Mouse (Mus musculus) layer of hippocampus, postnatal 10 days (tissue): ENCODE measurements around the gene Sox5. TPM values are rescaled to one million over a fixed set of nuclear protein-coding genes. Genes with fewer than 3 reads are reported as not detected.

Experiments
- DNase-seq, 2 experiments: peaks; one replicate each; pipeline ENCODE4 v3.0.0; 2021; ENCODE audit warnings: low spot score in 2 of 2
- total RNA-seq, 2 experiments: library from RNA; stranded (reverse); gene quantifications; 2 replicates each; pipeline ENCODE4 v1.2.3; 2021

Sox5 gene
- total RNA-seq, 2 experiments from 2014 or later: 57.0 to 61.7 TPM

GRCm38 (mm10) chr6:144584854-144585253 lies 196.9 kb downstream of the Sox5 start:
- no peak for DNase-seq

DNA sequence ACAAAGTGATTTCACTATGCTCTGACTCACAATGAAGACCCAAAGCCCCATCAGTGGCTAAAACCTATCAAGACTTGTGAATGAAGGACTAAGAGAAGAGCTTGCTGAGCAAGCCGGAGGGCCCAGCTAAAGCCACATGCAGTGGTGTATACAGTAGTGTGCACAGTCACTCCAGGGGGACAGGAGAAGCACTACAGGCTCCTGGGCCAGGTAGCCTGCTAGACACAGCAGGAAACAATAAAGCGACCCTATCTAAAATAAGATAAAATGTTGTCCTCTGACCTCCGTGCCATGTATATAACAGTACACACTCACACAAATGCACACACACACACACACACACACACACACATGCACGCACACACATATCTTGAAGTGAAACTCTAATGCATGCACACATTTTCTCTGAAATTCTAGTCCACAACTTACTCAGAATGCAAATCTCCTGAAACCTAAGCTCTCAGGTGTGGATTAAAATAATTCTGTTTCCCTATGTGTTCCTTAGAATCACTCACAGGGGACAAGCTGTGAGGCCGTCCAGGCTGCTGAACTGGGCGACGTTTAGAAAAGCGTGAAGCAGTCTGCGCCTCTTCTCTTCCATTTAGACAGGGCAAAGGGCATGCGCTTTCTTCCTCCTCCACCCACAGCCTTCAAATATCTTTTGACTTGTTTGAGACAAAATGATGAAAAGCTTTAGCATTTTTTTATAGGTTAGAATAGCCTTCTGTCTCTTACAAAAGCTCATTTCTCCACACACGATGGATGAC lies 197.5 kb downstream of the Sox5 start:
- no peak for DNase-seq

GRCm38 (mm10) chr6:144579301-144579700 lies 202.5 kb downstream of the Sox5 start:
- DNase-seq: no peak

GRCm38 (mm10) chr6:144570850-144571249 lies 210.9 kb downstream of the Sox5 start:
- DNase-seq: no peak

DNA sequence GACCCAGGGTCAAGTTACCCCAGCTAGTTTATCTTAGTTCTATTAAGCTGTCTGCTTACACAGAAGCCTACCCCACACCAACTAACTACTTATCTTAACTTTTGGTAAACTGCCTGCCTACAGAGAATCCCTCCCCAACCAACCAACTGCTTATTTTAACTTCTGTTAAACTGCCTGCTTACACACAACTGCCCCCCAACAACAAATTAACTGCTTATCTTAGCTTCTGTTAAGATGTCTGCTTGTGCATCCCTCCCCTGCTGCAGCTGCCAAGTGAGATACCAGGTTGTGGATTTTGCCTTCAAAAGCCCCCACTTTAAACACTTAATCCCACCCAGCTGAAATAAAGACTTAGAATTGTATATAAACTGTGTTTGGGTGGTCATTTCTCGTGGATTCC lies 215.9 kb downstream of the Sox5 start:
- DNase-seq: no peak

GRCm38 (mm10) chr6:144561718-144562117 lies 220.1 kb downstream of the Sox5 start:
- no peak for DNase-seq

DNA sequence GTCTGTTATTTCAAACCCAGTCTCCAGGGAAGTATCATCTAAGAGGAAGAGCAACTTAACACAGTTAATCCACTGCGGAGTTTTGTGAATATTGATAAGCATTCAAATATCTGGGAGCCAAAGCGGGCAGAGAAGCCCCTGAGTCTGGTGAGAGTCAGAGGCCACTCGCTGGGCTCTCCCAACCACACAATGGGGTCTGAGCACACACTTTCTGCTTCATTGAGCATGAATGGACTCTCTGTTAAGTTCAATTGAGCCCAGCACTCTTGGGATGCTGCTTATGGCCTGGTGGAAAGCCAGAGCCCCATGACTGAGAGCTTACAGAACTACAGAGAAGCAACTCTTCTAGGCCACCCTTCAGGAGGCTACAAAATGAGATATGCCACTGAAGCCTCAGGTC lies 221.6 kb downstream of the Sox5 start:
- no peak for DNase-seq

- no peak for DNase-seq
Measured at GRCm38 (mm10) chr6:144553476-144553875, 228.3 kb downstream of the Sox5 start.

DNA sequence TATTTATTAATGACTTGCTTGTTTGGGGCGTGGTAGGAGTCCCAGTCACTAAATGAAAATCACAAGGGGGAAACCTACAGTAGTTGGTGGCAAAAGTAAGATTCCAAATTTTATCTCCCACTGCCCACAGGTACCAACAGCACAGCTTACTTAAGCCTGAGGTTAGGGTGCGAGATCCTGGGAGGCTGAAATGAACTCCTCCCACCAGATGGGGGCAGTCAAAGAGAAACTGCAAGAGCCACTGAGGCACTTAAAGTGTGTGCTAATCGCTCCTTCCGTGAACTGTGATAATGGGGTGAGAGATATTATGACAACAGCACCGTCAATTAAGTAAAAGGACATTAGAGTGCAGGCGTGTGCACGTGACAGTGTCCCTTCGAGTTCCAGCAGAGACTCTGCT lies 232.8 kb downstream of the Sox5 start:
- no peak for DNase-seq

DNA sequence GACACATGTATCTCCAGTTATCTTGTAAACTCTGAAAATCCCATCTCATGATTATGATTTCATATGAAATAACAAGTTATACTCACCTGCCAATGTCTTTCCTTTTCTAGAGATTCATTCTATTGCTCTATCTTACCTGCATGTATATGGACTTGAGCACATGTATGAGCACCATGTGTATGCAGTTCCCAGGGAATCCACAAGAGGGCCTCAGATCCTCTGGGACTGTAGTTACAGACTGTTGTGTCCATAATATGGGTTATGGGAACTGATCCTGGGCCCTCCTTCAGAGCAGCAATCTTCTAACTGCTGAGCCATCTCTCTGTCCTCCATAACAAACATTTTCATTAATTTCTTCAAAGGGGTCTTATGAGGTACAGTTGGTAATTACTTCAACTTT lies 234.6 kb downstream of the Sox5 start:
- DNase-seq: no peak

DNA sequence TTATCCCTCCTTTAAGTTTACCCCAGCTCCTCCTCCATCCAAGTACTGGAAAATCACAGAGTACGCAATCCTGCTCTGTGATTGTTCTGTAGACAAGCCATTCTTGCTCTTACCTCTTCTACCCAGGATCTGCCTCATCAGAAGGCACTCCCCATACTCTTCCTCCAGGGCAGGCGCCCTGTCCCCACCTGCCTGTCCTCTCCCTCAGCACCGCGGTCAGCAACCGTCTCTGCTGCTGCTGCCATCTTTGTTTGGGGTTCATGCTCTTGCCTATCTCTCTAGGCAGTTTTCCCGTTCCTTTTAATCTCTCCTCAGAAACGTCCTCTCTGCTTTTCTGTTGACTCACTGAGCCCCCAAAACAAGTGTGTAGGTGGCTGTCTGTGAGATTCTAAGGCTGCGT lies 236.2 kb downstream of the Sox5 start:
- DNase-seq: no peak

DNA sequence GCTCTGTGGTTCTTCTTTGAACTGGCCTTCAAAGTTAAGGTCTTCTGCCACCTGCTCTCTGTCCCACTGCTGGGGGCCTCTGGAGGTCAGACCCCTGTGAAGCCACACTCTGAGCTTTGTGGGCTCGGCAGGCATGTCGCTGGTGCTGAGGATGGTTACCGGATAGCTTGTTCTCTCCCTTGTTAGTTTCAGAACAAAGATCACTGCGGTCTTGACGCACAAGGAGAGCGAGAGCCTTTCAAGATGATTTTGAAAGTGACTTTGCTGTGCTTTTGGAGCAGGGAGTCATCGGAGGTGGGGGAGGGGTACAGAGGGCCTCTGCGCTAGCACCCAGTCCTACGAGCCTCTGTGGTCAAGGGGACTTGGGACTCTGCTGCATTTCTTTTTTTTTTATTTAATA lies 240.5 kb downstream of the Sox5 start:
- DNase-seq: no peak

GRCm38 (mm10) chr6:144539439-144540192 lies 242.2 kb downstream of the Sox5 start:
- no peak for DNase-seq

DNA sequence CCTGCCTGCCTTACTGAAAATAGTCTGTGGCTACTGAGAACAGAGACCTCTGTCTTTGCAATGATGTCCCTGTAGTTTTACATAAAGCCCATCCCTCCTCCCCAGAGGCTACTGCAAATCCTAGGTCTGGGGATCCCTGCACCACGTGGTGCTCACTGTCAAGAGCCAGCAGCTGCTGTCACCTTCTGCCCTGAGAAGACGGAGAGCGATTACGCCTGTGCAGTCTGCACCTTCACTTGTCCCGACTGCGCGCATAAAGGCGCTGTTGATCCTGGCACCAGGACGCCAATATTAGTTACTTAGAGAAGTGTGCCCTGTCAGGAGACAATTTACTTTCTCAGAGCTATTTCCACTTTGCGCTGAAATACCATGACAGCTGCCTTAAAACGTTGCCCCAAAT lies 258.3 kb downstream of the Sox5 start:
- no peak for DNase-seq

DNA sequence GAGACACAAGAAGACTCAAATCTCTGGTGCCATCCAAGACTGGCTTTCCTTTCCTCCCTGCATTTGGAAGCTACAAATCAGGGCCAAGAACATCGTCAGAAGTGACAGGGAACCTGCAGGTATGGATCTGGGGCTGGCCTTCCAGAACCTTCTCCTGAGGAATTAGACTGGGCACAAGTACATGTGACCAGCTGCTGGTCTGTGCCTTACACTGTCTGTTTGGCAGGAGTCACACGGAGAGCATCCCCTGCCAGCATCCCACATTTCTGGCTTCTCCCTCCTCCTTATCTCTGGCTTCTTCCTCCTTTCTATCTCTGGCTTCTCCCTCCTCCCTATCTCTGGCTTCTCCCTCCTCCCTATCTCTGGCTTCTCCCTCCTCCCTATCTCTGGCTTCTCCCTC lies 263.0 kb downstream of the Sox5 start:
- DNase-seq: no peak

DNA sequence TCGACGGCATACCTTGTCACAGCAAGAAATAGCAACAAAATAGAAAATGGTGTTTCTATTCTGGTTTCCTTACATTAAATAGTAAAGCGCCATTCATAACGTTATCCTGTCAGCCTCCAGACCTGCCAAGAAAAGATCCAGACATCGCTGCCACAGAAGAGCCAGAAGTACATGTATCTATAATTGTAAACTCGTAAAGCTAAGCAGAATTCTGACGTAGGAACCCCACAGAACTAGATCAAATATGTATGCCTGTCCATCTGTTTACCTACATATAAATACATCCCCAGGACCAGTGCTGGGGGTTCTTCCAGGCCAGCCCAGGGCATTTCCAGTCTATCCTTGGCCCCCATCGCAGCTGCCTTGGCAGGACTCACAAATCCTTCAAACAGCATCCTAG lies 265.9 kb downstream of the Sox5 start:
- DNase-seq: no peak

GRCm38 (mm10) chr6:144513761-144514160 lies 268.0 kb downstream of the Sox5 start:
- no peak for DNase-seq

GRCm38 (mm10) chr6:144511925-144512324 lies 269.9 kb downstream of the Sox5 start:
- no peak for DNase-seq

DNA sequence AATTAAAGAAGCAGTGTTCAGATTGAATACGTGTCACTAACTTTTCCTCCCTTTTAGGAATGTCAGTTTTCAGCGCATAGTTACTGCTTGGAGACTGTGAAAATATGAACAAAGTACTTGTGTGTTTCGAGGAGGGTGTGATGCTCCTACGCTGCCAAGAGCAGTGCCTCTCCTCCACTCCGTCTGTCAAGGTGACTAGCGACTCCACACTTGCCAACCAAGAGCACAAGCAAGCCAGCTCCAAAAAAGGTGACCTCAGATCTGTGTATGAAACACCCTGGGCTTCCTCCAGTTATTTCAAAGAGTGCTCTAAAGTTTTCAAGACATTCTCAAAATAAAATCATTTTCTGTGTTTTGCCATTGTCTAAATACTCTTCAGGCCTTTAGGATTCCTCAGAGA lies 271.6 kb downstream of the Sox5 start:
- DNase-seq: no peak

DNA sequence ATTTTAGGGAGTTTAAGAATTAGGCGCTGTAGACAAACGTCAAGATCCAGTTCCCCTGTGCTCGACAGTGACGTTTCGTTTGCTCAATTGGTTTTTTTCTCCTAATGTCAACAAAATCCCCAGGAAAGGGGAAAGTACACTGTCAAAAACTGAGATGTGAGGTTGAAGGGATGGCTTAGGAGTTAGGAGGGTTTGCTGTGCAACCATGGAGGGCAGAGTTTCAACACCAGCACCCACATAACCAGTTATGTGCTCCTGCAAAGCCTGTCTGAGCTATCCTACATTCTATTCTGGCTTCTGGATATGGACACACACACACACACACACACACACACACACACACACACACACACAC lies 277.6 kb downstream of the Sox5 start:
- no peak for DNase-seq

GRCm38 (mm10) chr6:144503399-144504196 lies 278.2 kb downstream of the Sox5 start:
- no peak for DNase-seq

DNA sequence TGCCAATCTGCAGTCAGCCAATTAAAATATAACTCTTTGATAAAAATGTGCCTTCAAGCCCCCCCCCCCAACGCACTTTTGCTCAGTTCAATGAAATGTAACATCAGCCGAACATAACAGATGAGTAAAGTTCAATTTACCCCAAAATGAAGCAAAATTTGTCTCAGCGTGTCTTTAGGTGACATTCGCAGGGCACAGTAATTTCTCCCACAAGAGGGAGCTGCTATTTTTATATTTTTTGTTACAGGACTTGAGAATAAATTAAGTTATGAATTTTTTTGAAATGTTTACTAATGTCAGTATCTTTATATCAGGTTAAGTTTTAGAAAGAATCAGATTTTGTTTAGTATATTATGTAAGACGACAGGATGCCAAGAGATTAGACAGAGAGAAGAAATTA lies 280.3 kb downstream of the Sox5 start:
- DNase-seq: no peak
